Mouse (Mus musculus) limb, embryonic 11.5 days (tissue): ENCODE measurements around the gene Usp53. TPM values are rescaled to one million over a fixed set of nuclear protein-coding genes. Genes with fewer than 3 reads are reported as not detected.

Experiments
- ATAC-seq: fragments of 200-750 bp; cut with Nextera tagmentation; 2 replicates; pipeline ENCODE4 v1.8.0; 2017; ENCODE audit warnings: low read depth; ENCODE audit not compliant: insufficient number of reproducible peaks, low FRiP score, low TSS enrichment
- DNase-seq: peaks from one replicate; pipeline ENCODE4 v3.0.0-alpha.2; 2015; ENCODE audit warnings: low spot score
- H3K27ac ChIP-seq: fragments of 300-500 bp; sonication (generic); replicated peaks from 2 replicates; pipeline ENCODE4 v1.5.1; 2014; ENCODE audit warnings: low read depth, mild to moderate bottlenecking, low read length
- H3K27me3 ChIP-seq: fragments of 300-500 bp; sonication (generic); 2 replicates; pipeline ENCODE4 v1.6.1; 2014; ENCODE audit warnings: mild to moderate bottlenecking, low read length, mixed read lengths; ENCODE audit not compliant: control insufficient read depth, insufficient read depth
- H3K36me3 ChIP-seq: fragments of 300-500 bp; sonication (generic); 2 replicates; pipeline ENCODE4 v1.6.1; 2014; ENCODE audit warnings: mild to moderate bottlenecking, low read length, moderate library complexity, mixed read lengths; ENCODE audit not compliant: control insufficient read depth, insufficient read depth
- H3K4me1 ChIP-seq: fragments of 300-500 bp; sonication (generic); 2 replicates; pipeline ENCODE4 v1.6.1; 2014; ENCODE audit warnings: low read length, mixed read lengths; ENCODE audit not compliant: control insufficient read depth, insufficient read depth
- H3K4me2 ChIP-seq: fragments of 300-500 bp; sonication (generic); 2 replicates; pipeline ENCODE4 v1.6.1; 2014; ENCODE audit warnings: low read depth, mild to moderate bottlenecking, moderate library complexity; ENCODE audit not compliant: severe bottlenecking
- H3K4me3 ChIP-seq: fragments of 300-500 bp; sonication (generic); 2 replicates; pipeline ENCODE4 v1.5.1; 2014; ENCODE audit warnings: low read depth, low read length
- H3K9ac ChIP-seq: fragments of 300-500 bp; sonication (generic); 2 replicates; pipeline ENCODE4 v1.6.1; 2014; ENCODE audit warnings: mild to moderate bottlenecking, low read length
- H3K9me3 ChIP-seq: fragments of 300-500 bp; sonication (generic); 2 replicates; pipeline ENCODE4 v1.6.1; 2016; ENCODE audit warnings: low read length; ENCODE audit not compliant: control insufficient read depth
- WGBS: fragments of 180-500 bp; shearing (Covaris S2); extraction: QIAGEN DNeasy Blood & Tissue Kit; methylation state at CpG from one replicate; pipeline ENCODE4 v1.1.7; 2014; 5-methylcytosine and 5-hydroxymethylcytosine counted together
- microRNA-seq: library from miRNA; unstranded; fragments of <30 nt; microRNA quantifications from one replicate; pipeline ENCODE4, GENCODE M21; 2016
- polyA plus RNA-seq: library from polyadenylated mRNA; unstranded; fragments of >200 nt; fragmentation: Nextera tagmentation; extraction: Ambion mirVana; gene quantifications from 2 replicates; pipeline ENCODE4 v1.2.1, GENCODE M21; 2014

Usp53 gene
- polyA plus RNA-seq, 1 experiment from 2014 or later: 5.7 TPM

DNA sequence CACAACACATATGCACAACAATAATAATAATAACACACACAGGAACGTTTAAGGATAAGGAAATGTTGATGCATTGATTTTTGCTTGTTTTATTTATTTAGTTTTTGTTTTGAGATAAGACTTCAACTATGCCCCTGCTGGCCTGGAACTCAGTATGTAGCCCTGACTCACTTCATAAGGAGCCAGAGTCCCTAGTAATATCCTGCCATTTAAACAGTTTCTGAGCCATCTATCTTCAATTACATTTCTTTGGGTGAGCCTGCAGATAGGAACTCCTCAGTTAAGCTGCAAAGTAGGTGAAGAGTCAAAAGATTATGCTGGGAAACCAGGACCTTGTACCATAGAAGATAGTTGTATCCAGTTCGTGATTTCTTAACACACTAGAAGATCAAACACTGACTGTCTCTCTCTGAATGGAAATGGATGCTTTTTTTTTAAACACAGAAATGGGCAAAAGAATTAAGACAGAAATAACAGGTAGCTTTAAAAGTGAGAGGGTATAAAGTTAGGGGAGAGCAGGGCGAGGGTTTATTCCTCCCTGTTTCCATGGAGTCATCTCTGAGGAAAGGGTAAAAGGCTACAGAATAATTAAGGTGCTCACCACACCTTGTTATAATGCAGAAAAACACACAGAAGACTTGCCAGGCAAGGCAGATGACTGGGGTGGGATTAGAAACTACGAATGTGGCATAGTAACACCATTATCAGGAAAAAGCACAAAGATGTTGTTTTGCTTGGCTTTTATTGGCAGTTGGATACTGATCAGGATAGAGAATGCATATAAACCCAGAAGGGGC, 96.6 kb downstream of the Usp53 start:
- Histone ChIP-seq H3K4me2 (no peak overlapping the region), H3K9me3 (no peaks in the 10 kb centered on the region), H3K4me3 (no peak overlapping the region), H3K27me3 (no peaks in the 10 kb centered on the region), H3K36me3 (no peaks in the 10 kb centered on the region), H3K9ac (no peak overlapping the region), H3K27ac (no peak overlapping the region), H3K4me1 (no peaks in the 10 kb centered on the region)
- ATAC-seq: no peak
- DNase-seq: no peak
- WGBS: 77% methylated on average over 4 of the region's 4 CpGs

Small RNA genes within 50 kb of the gene (microRNA-seq; reads per million reads assigned to microRNA genes)
- not detected for gene Gm22066

Other genes starting within 250 kb of the Usp53 start
- gene Fabp2, start 89.4 kb downstream of the Usp53 start, polyA plus RNA-seq: not detected in 2 replicates
- not detected in 2 replicates for gene Gm10959, start 65.2 kb downstream of the Usp53 start, polyA plus RNA-seq
- 71.2 and 72.5 TPM in 2 replicates for gene 1810037I17Rik, start 60.3 kb downstream of the Usp53 start, polyA plus RNA-seq
- 0.64 and 1.0 TPM in 2 replicates for gene Myoz2, start 50.5 kb upstream of the Usp53 start, polyA plus RNA-seq